Mouse (Mus musculus): ENCODE data around the gene Esrrg.

Gene Esrrg

GRCm38 (mm10) chr1:187648551-187648950, 40.0 kb downstream of the Esrrg start:
- in situ Hi-C loops (cut with MboI; ENCODE audit: low sequenced_read_pairs): no loop called here

- in situ Hi-C loops (cut with MboI; ENCODE audit: low sequenced_read_pairs): no loop called here
Measured at GRCm38 (mm10) chr1:187649871-187650270, 41.3 kb downstream of the Esrrg start.

DNA sequence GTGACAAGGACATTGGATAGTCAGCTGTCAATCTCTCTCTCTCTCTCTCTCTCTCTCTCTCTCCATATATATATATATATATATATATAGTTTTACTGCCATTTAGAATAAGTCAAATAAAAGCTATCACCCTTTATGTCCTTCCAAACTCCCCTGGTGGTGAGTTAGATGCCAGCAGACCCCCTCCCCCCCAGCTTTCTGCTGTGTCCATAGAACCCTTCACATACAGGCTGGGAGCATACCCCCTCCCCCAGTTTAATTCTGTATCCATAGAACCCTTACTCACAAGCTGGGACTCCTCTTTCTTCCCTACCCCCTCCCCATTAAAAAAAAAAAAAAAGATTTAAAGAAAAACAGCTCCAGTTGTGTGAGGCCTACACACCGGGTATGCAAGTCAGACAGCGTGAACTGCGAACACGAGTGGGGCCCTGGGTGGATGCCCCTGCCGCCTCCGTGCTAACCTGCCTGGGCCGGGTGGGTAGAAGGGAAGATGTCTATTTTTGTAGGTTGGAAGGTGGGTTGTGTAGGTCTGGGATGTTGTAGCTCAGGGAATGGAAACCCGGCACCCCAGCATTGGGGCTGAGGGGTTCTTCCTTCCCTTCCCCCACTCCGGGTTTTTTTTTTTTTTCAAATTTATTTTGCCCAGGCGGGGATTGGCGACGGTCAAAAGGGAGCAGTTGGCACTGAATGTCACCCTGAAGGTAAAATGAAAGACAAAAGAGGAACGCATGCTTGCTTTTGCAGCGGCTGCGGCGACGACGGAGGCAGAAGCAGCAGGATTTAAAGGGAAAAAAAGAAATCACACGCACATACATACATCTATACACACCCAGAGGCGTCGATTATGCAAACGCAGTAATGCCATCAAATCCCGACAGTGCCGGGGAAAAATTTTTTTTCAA, 42.4 kb downstream of the Esrrg start:
- in situ Hi-C loops (cut with MboI; ENCODE audit: low sequenced_read_pairs): no loop called here

DNA sequence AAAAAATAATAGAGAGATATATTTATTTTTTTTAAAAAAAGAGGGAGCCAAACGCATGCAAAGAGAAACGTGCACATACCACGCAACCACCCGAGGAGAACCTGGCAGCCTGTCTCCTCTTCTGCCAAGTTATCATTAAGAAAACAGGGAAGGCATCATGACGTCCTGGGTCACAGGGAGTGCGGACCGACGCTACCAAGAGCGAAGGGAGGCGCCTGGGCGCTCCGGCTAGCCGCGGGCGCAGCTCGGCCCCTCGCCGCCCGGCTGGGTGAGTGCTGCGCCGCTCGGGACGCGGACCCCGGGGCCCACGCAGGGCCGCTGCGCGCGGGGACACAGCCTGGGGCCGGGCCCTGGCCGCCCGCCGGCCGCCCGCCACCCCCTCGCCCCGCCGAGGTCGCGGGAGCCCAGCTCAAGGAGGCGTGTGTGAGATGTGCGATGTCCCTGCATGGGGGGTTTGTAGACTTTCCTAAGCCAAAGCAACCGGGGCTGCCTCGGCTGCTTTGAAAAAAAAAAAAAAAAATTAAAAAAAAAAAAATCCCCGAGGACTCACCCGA, 43.2 kb downstream of the Esrrg start:
- in situ Hi-C loops (cut with MboI; ENCODE audit: low sequenced_read_pairs): no loop called here

DNA sequence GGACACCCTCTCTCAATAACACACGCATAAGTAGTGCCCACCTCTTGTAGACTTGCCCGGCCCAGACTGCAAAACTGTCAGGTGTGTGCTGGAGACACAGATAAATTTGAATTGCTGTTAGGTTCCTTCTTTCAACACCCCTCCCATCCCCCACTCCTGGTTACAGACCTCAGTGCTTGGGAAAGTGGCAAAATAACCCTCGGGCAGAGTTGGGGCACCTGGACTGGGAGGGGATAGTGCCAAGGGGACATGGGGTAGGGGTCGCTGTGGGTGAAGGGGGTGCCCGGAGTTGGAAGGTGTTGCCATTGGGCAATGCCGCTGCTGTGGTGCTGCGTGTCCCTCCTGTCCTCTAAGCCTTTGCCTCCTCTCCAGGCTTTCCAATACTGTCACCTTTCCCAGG, 43.9 kb downstream of the Esrrg start:
- in situ Hi-C loops (cut with MboI; ENCODE audit: low sequenced_read_pairs): no loop called here

GRCm38 (mm10) chr1:187653390-187653789, 44.8 kb downstream of the Esrrg start:
- in situ Hi-C loops (cut with MboI; ENCODE audit: low sequenced_read_pairs): no loop called here

DNA sequence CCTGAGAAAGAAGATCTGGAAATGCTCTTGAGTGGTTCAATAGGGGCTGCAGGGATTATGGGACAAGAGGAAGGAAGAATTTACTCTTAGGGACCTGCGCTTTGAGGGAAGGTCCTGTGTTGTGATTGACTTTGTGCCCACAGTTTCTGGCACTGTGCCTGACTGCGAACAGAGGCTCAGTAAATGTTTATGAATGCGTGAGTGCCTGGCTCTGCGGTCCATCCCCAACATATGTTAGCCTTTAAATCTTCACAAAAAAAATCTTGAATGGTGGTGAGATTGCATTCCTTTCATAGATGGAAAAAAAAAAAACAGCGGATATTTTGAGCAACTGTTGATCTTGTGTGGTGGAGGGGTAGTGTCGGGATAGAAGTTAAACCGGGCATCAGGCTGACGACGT, 52.4 kb downstream of the Esrrg start:
- in situ Hi-C loops (cut with MboI; ENCODE audit: low sequenced_read_pairs): no loop called here

DNA sequence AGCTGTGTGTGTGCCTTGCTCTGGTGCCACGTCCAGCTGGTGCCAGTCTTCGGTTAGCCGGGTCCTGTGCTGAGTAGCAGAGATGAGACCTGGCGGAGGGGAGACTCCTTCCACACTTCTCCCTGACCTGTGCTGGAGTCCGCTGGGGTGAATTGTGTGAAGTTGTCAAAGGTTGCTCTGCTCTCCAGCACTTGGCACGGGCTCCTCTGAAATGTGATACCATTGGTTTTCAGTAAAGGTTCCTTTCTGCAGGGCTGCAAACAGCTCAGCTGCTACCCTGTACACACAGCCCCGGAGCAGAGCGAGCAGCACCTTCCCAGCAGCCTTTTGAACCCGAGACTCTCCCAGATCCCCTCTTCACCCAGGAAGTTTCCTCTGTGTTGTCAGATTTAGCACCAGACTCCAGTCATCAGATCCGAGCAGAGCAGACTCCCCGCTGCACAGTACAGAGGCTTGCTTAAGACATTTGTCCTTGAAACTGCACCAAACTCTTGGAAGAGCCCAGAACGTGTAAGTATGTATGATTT, 53.6 kb downstream of the Esrrg start:
- in situ Hi-C loops (cut with MboI; ENCODE audit: low sequenced_read_pairs): no loop called here

- in situ Hi-C loops (cut with MboI; ENCODE audit: low sequenced_read_pairs): no loop called here
Measured at GRCm38 (mm10) chr1:187663376-187663775, 54.8 kb downstream of the Esrrg start.

GRCm38 (mm10) chr1:187664261-187664660, 55.7 kb downstream of the Esrrg start:
- in situ Hi-C loops (cut with MboI; ENCODE audit: low sequenced_read_pairs): no loop called here

DNA sequence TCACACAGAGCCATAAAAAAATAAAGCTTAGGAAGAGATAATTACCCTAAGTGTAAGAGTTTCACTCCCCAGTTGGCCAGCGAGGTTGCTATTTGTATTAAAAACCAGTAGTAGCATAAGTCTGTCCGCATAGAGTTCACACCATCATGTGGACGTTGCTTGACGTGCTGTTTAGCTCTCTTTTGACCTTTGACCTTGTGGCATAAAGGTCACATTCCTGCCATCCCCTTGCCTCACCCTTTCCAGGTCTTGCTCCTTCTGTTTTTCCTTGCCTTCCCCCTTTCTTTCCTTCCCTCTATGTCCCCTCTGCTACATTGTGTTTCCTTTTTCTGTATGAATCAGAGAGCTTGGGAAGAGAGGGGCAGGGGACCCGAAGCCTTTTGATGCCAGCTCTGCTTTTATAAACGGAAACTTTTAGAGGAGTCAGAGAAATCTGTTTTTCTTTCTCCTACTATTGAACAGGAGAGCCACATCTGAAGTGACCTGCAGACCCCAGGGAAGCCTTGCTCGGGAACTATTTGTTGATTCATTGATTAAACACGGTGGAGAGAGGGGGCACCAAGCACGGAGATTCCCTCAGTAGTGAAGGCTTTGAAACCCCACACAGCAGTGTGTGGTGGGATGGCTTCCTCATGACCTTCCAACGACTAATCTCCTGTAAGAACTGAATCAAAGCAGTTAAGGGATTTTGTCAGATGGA, 57.5 kb downstream of the Esrrg start:
- in situ Hi-C loops (cut with MboI; ENCODE audit: low sequenced_read_pairs): no loop called here

GRCm38 (mm10) chr1:187669746-187670145, 61.2 kb downstream of the Esrrg start:
- in situ Hi-C loops (cut with MboI; ENCODE audit: low sequenced_read_pairs): no loop called here

- in situ Hi-C loops (cut with MboI; ENCODE audit: low sequenced_read_pairs): no loop called here
Measured at GRCm38 (mm10) chr1:187672446-187672845, 63.9 kb downstream of the Esrrg start.

DNA sequence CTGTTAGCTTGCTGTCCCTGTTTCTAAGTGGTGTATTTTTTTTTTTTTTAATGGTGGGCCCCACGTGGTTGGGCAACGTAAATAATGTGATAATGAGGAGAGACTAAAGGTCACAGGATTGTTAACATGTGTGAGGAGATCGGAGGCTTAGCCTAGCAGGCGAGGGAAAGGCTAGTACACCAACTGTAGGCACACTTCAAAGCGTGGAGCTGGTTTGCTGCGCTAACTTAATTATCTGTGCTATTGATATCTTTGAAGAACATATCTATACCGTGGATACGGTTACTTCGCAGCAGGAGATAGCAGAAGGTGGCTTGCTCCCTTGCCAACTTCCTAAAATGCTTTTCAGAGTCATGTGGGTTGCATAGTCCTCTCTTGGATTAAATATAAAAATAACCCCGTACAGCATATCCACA, 66.2 kb downstream of the Esrrg start:
- in situ Hi-C loops (cut with MboI; ENCODE audit: low sequenced_read_pairs): no loop called here

GRCm38 (mm10) chr1:187676626-187677025, 68.0 kb downstream of the Esrrg start:
- in situ Hi-C loops (cut with MboI; ENCODE audit: low sequenced_read_pairs): no loop called here

GRCm38 (mm10) chr1:187679246-187679645, 70.7 kb downstream of the Esrrg start:
- in situ Hi-C loops (cut with MboI; ENCODE audit: low sequenced_read_pairs): no loop called here

GRCm38 (mm10) chr1:187684519-187684918, 75.9 kb downstream of the Esrrg start:
- in situ Hi-C loops (cut with MboI; ENCODE audit: low sequenced_read_pairs): no loop called here

GRCm38 (mm10) chr1:187691846-187692525, 83.4 kb downstream of the Esrrg start:
- in situ Hi-C loops (cut with MboI; ENCODE audit: low sequenced_read_pairs): no loop called here

GRCm38 (mm10) chr1:187694865-187695264, 86.3 kb downstream of the Esrrg start:
- in situ Hi-C loops (cut with MboI; ENCODE audit: low sequenced_read_pairs): no loop called here

- in situ Hi-C loops (cut with MboI; ENCODE audit: low sequenced_read_pairs): no loop called here
Measured at GRCm38 (mm10) chr1:187698201-187698600, 89.6 kb downstream of the Esrrg start.

GRCm38 (mm10) chr1:187700963-187701362, 92.4 kb downstream of the Esrrg start:
- in situ Hi-C loops (cut with MboI; ENCODE audit: low sequenced_read_pairs): no loop called here

Data from CH12F3 (cell line).